Mouse (Mus musculus) forebrain, postnatal 0 days (tissue): Measurements from ENCODE around the gene Chrd. TPM values are rescaled to one million over a fixed set of nuclear protein-coding genes. Genes with fewer than 3 reads are reported as not detected.

Experiments used
- ATAC-seq: fragments of 200-750 bp; cut with Nextera tagmentation; 2 replicates; pipeline ENCODE4 v1.8.0; 2017; ENCODE audit warnings: mild to moderate bottlenecking, moderate library complexity
- DNase-seq: peaks from one replicate; pipeline ENCODE4 v3.0.0-alpha.2; 2015
- H3K27ac ChIP-seq: fragments of 300-500 bp; sonication (generic); 2 replicates; pipeline ENCODE4 v1.5.1; 2014; ENCODE audit warnings: low read depth, mild to moderate bottlenecking, antibody characterized with exemption, low read length, moderate library complexity, mixed read lengths
- H3K27me3 ChIP-seq: fragments of 300-500 bp; sonication (generic); 2 replicates; pipeline ENCODE4 v1.6.1; 2014; ENCODE audit warnings: mild to moderate bottlenecking, low read length, mixed read lengths; ENCODE audit not compliant: insufficient read depth
- H3K36me3 ChIP-seq: fragments of 300-500 bp; sonication (generic); 2 replicates; pipeline ENCODE4 v1.6.1; 2014; ENCODE audit warnings: mild to moderate bottlenecking, moderate library complexity; ENCODE audit not compliant: insufficient read depth
- H3K4me1 ChIP-seq: fragments of 300-500 bp; sonication (generic); 2 replicates; pipeline ENCODE4 v1.6.1; 2014; ENCODE audit warnings: antibody characterized with exemption; ENCODE audit not compliant: insufficient read depth
- H3K4me2 ChIP-seq: fragments of 300-500 bp; sonication (generic); 2 replicates; pipeline ENCODE4 v1.6.1; 2014; ENCODE audit warnings: low read depth, mild to moderate bottlenecking, moderate library complexity
- H3K4me3 ChIP-seq: fragments of 300-500 bp; sonication (generic); 2 replicates; pipeline ENCODE4 v1.5.1; 2014; ENCODE audit warnings: low read depth, low read length, mixed read lengths
- H3K9ac ChIP-seq: fragments of 300-500 bp; sonication (generic); 2 replicates; pipeline ENCODE4 v1.6.1; 2014; ENCODE audit warnings: mild to moderate bottlenecking
- H3K9me3 ChIP-seq: fragments of 300-500 bp; sonication (generic); 2 replicates; pipeline ENCODE4 v1.6.1; 2016; ENCODE audit warnings: low read length
- CTCF ChIP-seq: sonication (generic); IDR thresholded peaks from 2 replicates; pipeline ENCODE4 v1.5.1; 2016; ENCODE audit warnings: antibody characterized with exemption, control low read depth, low read depth
- WGBS: fragments of 180-500 bp; shearing (Covaris S2); extraction: QIAGEN DNeasy Blood & Tissue Kit; methylation state at CpG from one replicate; pipeline ENCODE4 v1.1.7; 2014; 5-methylcytosine and 5-hydroxymethylcytosine counted together
- polyA plus RNA-seq: library from polyadenylated mRNA; unstranded; fragments of >200 nt; fragmentation: Nextera tagmentation; extraction: Ambion mirVana; gene quantifications from 2 replicates; pipeline ENCODE4 v1.2.1, GENCODE M21; 2015
- total RNA-seq: library from RNA; depleted of rRNA; stranded (reverse); fragments of >200 nt; gene quantifications from 2 replicates; pipeline ENCODE4 v1.2.3, GENCODE M21; 2014

Gene Chrd
- total and polyA plus RNA-seq, 2 experiments from 2014 or later = 3.4 to 15.8 TPM

- Histone ChIP-seq H3K36me3 (peaks cover 51% of the 10 kb centered on the region), H3K27me3 (no peaks in the 10 kb centered on the region), H3K4me1 (no peaks in the 10 kb centered on the region), H3K4me2 (no peak overlapping the region), H3K9ac (no peak overlapping the region), H3K4me3 (no peak overlapping the region), H3K27ac (no peak overlapping the region), H3K9me3 (no peaks in the 10 kb centered on the region)
- whole genome bisulfite sequencing = 74% methylated on average over 6 of the region's 6 CpGs
- no peak for TF ChIP-seq CTCF
- no peak for DNase-seq
- no peak for ATAC-seq
Observed at GRCm38 (mm10) chr16:20703699-20704400, 29.1 kb upstream of the Chrd start.

GRCm38 (mm10) chr16:20705786-20706185 is 27.1 kb upstream of the Chrd start:
- no peaks in the 10 kb centered on the region for H3K27me3 ChIP-seq
- no peak overlapping the region for H3K9ac ChIP-seq
- H3K4me3 ChIP-seq = no peak overlapping the region
- no peak for DNase-seq
- no peak overlapping the region for H3K4me2 ChIP-seq
- no peak for ATAC-seq
- TF ChIP-seq CTCF = no peak
- no peaks in the 10 kb centered on the region for H3K4me1 ChIP-seq
- peaks cover 43% of the 10 kb centered on the region for H3K36me3 ChIP-seq
- H3K9me3 ChIP-seq = no peaks in the 10 kb centered on the region
- H3K27ac ChIP-seq = no peak overlapping the region
- 77% methylated on average over 3 of the region's 3 CpGs for WGBS

GRCm38 (mm10) chr16:20706407-20707055 is 26.4 kb upstream of the Chrd start:
- H3K4me2 ChIP-seq = no peak overlapping the region
- no peaks in the 10 kb centered on the region for H3K9me3 ChIP-seq
- H3K4me3 ChIP-seq = no peak overlapping the region
- H3K27ac ChIP-seq = no peak overlapping the region
- 83% methylated on average over 2 of the region's 2 CpGs for WGBS
- H3K36me3 ChIP-seq = peaks cover 37% of the 10 kb centered on the region
- H3K9ac ChIP-seq = no peak overlapping the region
- H3K27me3 ChIP-seq = no peaks in the 10 kb centered on the region
- DNase-seq (no peak), ATAC-seq (no peak)
- no peaks in the 10 kb centered on the region for H3K4me1 ChIP-seq
- TF ChIP-seq CTCF = no peak

GRCm38 (mm10) chr16:20708220-20708938 is 24.5 kb upstream of the Chrd start:
- no peaks in the 10 kb centered on the region for H3K9me3 ChIP-seq
- no peak for TF ChIP-seq CTCF
- peaks cover 38% of the 10 kb centered on the region for H3K36me3 ChIP-seq
- H3K27me3 ChIP-seq = no peaks in the 10 kb centered on the region
- no peak for ATAC-seq
- H3K9ac ChIP-seq = no peak overlapping the region
- no peak overlapping the region for H3K4me3 ChIP-seq
- no peak for DNase-seq
- no peak overlapping the region for H3K27ac ChIP-seq
- no peak overlapping the region for H3K4me2 ChIP-seq
- H3K4me1 ChIP-seq = no peaks in the 10 kb centered on the region
- WGBS = 92% methylated on average over 21 of the region's 21 CpGs

- H3K9ac ChIP-seq = no peak overlapping the region
- H3K27me3 ChIP-seq = no peaks in the 10 kb centered on the region
- H3K4me1 ChIP-seq = no peaks in the 10 kb centered on the region
- 73% methylated on average over 19 of the region's 19 CpGs for WGBS
- TF ChIP-seq CTCF = peak; percentile 85
- DNase-seq (peak; percentile 82), ATAC-seq (peak; percentile 73)
- H3K4me3 ChIP-seq = no peak overlapping the region
- no peak overlapping the region for H3K4me2 ChIP-seq
- H3K9me3 ChIP-seq = no peaks in the 10 kb centered on the region
- H3K36me3 ChIP-seq = peaks cover 37% of the 10 kb centered on the region
- no peak overlapping the region for H3K27ac ChIP-seq
Observed at GRCm38 (mm10) chr16:20708939-20709734, 23.8 kb upstream of the Chrd start.

GRCm38 (mm10) chr16:20710370-20710769 is 22.6 kb upstream of the Chrd start:
- no peak overlapping the region for H3K27ac ChIP-seq
- H3K4me3 ChIP-seq = no peak overlapping the region
- ATAC-seq (no peak), DNase-seq (no peak)
- no peak overlapping the region for H3K9ac ChIP-seq
- H3K36me3 ChIP-seq = peaks cover 37% of the 10 kb centered on the region
- 94% methylated on average over 11 of the region's 11 CpGs for WGBS
- TF ChIP-seq CTCF = no peak
- no peaks in the 10 kb centered on the region for H3K27me3 ChIP-seq
- H3K4me2 ChIP-seq = no peak overlapping the region
- H3K9me3 ChIP-seq = no peaks in the 10 kb centered on the region
- peaks cover 9% of the 10 kb centered on the region for H3K4me1 ChIP-seq
